Mouse (Mus musculus) 3134 (cell line): Measurements from ENCODE around the gene Myo10.

Experiments
- DNase-seq: peaks from one replicate; pipeline ENCODE4 v3.0.0-alpha.2; 2011; ENCODE audit warnings: low spot score; ENCODE audit not compliant: insufficient read length; ENCODE audit errors: extremely low read depth

Myo10 gene

GRCm38 (mm10) chr15:25817191-25817590 is 194.9 kb downstream of the Myo10 start:
- DNase-seq, result no peak

- no peak for DNase-seq
These were observed 199.7 kb downstream of the Myo10 start for GRCm38 (mm10) chr15:25821981-25822380.

- no peak for DNase-seq
These were observed 200.3 kb downstream of the Myo10 start for GRCm38 (mm10) chr15:25822656-25823055.

- DNase-seq, result no peak
These were observed 204.2 kb downstream of the Myo10 start for GRCm38 (mm10) chr15:25826531-25826961.

- DNase-seq, result no peak
These were observed 206.1 kb downstream of the Myo10 start for GRCm38 (mm10) chr15:25828464-25828863.

- DNase-seq, result no peak
These were observed 208.1 kb downstream of the Myo10 start for GRCm38 (mm10) chr15:25830426-25830825.

GRCm38 (mm10) chr15:25834282-25834681 is 212.0 kb downstream of the Myo10 start:
- no peak for DNase-seq

GRCm38 (mm10) chr15:25834920-25835674 is 212.8 kb downstream of the Myo10 start:
- DNase-seq, result no peak

- no peak for DNase-seq
These were observed 220.2 kb downstream of the Myo10 start for GRCm38 (mm10) chr15:25842462-25843085.

GRCm38 (mm10) chr15:25843086-25843991 is 221.0 kb downstream of the Myo10 start, which contains the start of gene Retreg1:
Gene Retreg1, plus strand, starts transcription at chr15:25843180.
- peak; percentile 90 for DNase-seq

GRCm38 (mm10) chr15:25844013-25844570 is 221.8 kb downstream of the Myo10 start:
- DNase-seq, result no peak

GRCm38 (mm10) chr15:25844771-25845170 is 222.4 kb downstream of the Myo10 start:
- DNase-seq, result no peak

GRCm38 (mm10) chr15:25847576-25848168 is 225.3 kb downstream of the Myo10 start:
- peak; percentile 52 for DNase-seq

- DNase-seq, result no peak
These were observed 228.2 kb downstream of the Myo10 start for GRCm38 (mm10) chr15:25850552-25850951.

GRCm38 (mm10) chr15:25854270-25854904 is 232.1 kb downstream of the Myo10 start:
- peak; percentile 16 for DNase-seq

- no peak for DNase-seq
These were observed 236.3 kb downstream of the Myo10 start for GRCm38 (mm10) chr15:25858611-25859058.

- DNase-seq, result no peak
These were observed 237.1 kb downstream of the Myo10 start for GRCm38 (mm10) chr15:25859469-25859868.

- DNase-seq, result no peak
These were observed 239.6 kb downstream of the Myo10 start for GRCm38 (mm10) chr15:25861900-25862299.
